Mouse (Mus musculus): Measurements from ENCODE around the gene Rrp1b.
"Not testable (repeated sequence)": the region's sequence is repeated elsewhere in the genome, so short reads cannot be mapped to it uniquely, and the experiment has no call there.

- TF ChIP-seq POLR2A (IDR thresholded peaks at IDR 0.05; ENCODE audit: borderline replicate concordance, insufficient read depth, low read length); CTCF (IDR thresholded peaks at IDR 0.05; ENCODE audit: borderline replicate concordance, insufficient read depth, low read depth, low read length): not testable (repeated sequence)
These were observed 63.0 kb downstream of the Rrp1b start for GRCm38 (mm10) chr17:32098905-32099304.

Data from cerebellum, adult 2 months (tissue).